Mouse (Mus musculus) embryonic fibroblast, embryonic 13.5 days (primary cell): ENCODE measurements at regions not wholly inside any gene's neighbourhood (a gene's known extent, or its start where the extent isn't known, plus 50 kb on each side); places are given as distances from the start of the nearest gene placed in this dataset.

ENCODE experiments used
- H3K27ac ChIP-seq: 2 replicates; pipeline ENCODE4 v1.5.1; 2012; ENCODE audit warnings: low read length, control low read depth, inconsistent platforms; ENCODE audit not compliant: insufficient read depth
- H3K4me1 ChIP-seq: 2 replicates; pipeline ENCODE4 v1.6.1; 2011; ENCODE audit warnings: low read length; ENCODE audit not compliant: control insufficient read depth, insufficient read depth
- H3K4me3 ChIP-seq: 2 replicates; pipeline ENCODE4 v1.5.1; 2011; ENCODE audit warnings: mild to moderate bottlenecking, control low read depth, low read length; ENCODE audit not compliant: insufficient read depth
- CTCF ChIP-seq: IDR thresholded peaks from 2 replicates; pipeline ENCODE4 v1.5.1; 2011; ENCODE audit warnings: mild to moderate bottlenecking, control low read depth, low read length, moderate library complexity, borderline replicate concordance; ENCODE audit not compliant: insufficient read depth
- POLR2A ChIP-seq: IDR thresholded peaks from 2 replicates; pipeline ENCODE4 v1.6.1; 2011; ENCODE audit warnings: low read depth, mild to moderate bottlenecking, control low read depth, low read length, moderate library complexity

GRCm38 (mm10) chr16:76442635-76443034 lies 69.0 kb upstream of the Nrip1 start:
- Histone ChIP-seq H3K27ac (no peak overlapping the region), H3K4me3 (no peak overlapping the region), H3K4me1 (no peaks in the 10 kb centered on the region)
- TF ChIP-seq CTCF (no peak), POLR2A (no peak)

- no peak overlapping the region for H3K27ac ChIP-seq
- H3K4me3 ChIP-seq: no peak overlapping the region
- H3K4me1 ChIP-seq: no peaks in the 10 kb centered on the region
- TF ChIP-seq CTCF (no peak), POLR2A (no peak)
Observed at GRCm38 (mm10) chr16:76441803-76442448, 68.3 kb upstream of the Nrip1 start.

- Histone ChIP-seq H3K4me3 (no peak overlapping the region), H3K27ac (no peak overlapping the region), H3K4me1 (no peaks in the 10 kb centered on the region)
- TF ChIP-seq CTCF (no peak), POLR2A (no peak)
Observed at GRCm38 (mm10) chr16:76438093-76438883, 64.7 kb upstream of the Nrip1 start.

GRCm38 (mm10) chr16:76436290-76436689 lies 62.7 kb upstream of the Nrip1 start:
- no peak for TF ChIP-seq POLR2A
- no peak for TF ChIP-seq CTCF
- no peaks in the 10 kb centered on the region for H3K4me1 ChIP-seq
- no peak overlapping the region for H3K4me3 ChIP-seq
- H3K27ac ChIP-seq: no peak overlapping the region

GRCm38 (mm10) chr16:76433076-76433825 lies 59.6 kb upstream of the Nrip1 start:
- TF ChIP-seq POLR2A: no peak
- no peak for TF ChIP-seq CTCF
- no peaks in the 10 kb centered on the region for H3K4me1 ChIP-seq
- no peak overlapping the region for H3K27ac ChIP-seq
- H3K4me3 ChIP-seq: no peak overlapping the region

- Histone ChIP-seq H3K4me1 (no peaks in the 10 kb centered on the region), H3K4me3 (no peak overlapping the region), H3K27ac (no peak overlapping the region)
- no peak for TF ChIP-seq POLR2A
- no peak for TF ChIP-seq CTCF
Observed at GRCm38 (mm10) chr16:76432304-76432703, 58.7 kb upstream of the Nrip1 start.

- H3K4me1 ChIP-seq: no peaks in the 10 kb centered on the region
- no peak overlapping the region for H3K27ac ChIP-seq
- H3K4me3 ChIP-seq: no peak overlapping the region
- TF ChIP-seq CTCF (no peak), POLR2A (no peak)
Observed at GRCm38 (mm10) chr16:76429156-76429555, 55.5 kb upstream of the Nrip1 start.

GRCm38 (mm10) chr16:76423964-76424363 lies 50.3 kb upstream of the Nrip1 start:
- TF ChIP-seq POLR2A (no peak), CTCF (no peak)
- H3K27ac ChIP-seq: no peak overlapping the region
- H3K4me1 ChIP-seq: no peaks in the 10 kb centered on the region
- H3K4me3 ChIP-seq: no peak overlapping the region
